Mouse (Mus musculus) embryonic fibroblast, embryonic 13.5 days (primary cell): ENCODE measurements around the gene Tfg. TPM values are rescaled to one million over a fixed set of nuclear protein-coding genes. Genes with fewer than 3 reads are reported as not detected.

Experiments
- H3K27ac ChIP-seq: 2 replicates; pipeline ENCODE4 v1.5.1; 2012; ENCODE audit warnings: low read length, control low read depth, inconsistent platforms; ENCODE audit not compliant: insufficient read depth
- H3K4me1 ChIP-seq: 2 replicates; pipeline ENCODE4 v1.6.1; 2011; ENCODE audit warnings: low read length; ENCODE audit not compliant: control insufficient read depth, insufficient read depth
- H3K4me3 ChIP-seq: 2 replicates; pipeline ENCODE4 v1.5.1; 2011; ENCODE audit warnings: mild to moderate bottlenecking, control low read depth, low read length; ENCODE audit not compliant: insufficient read depth
- CTCF ChIP-seq: IDR thresholded peaks from 2 replicates; pipeline ENCODE4 v1.5.1; 2011; ENCODE audit warnings: mild to moderate bottlenecking, control low read depth, low read length, moderate library complexity, borderline replicate concordance; ENCODE audit not compliant: insufficient read depth
- POLR2A ChIP-seq: IDR thresholded peaks from 2 replicates; pipeline ENCODE4 v1.6.1; 2011; ENCODE audit warnings: low read depth, mild to moderate bottlenecking, control low read depth, low read length, moderate library complexity
- polyA plus RNA-seq: library from polyadenylated mRNA; stranded (reverse); fragments of >200 nt; gene quantifications from 2 replicates; pipeline ENCODE4 v1.2.4, GENCODE M21; 2011; ENCODE audit warnings: low read depth; ENCODE audit not compliant: missing spikeins, insufficient read length

The Tfg gene
- polyA plus RNA-seq, 1 experiment, result 253 TPM

DNA sequence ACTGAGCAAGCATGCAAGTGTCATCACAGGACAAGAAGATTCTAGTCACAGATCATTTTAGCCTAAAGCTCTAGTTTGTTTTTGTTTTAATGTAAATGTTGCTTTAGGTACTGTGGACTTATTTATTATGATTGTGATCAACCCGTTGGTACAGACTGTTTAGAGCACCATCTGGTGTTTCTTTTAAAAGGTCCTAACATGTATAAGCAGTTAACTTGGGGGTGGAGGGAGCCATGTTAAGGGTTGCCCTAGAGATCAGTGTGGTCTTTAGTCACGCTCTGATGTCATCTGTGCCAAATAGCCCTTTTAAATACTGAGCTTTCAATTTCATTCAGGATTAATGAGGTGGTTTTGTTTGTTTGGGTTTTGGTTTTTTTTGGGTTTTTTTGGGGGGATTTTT lies 20.8 kb downstream of the Tfg start:
- Histone ChIP-seq H3K4me3 (no peak overlapping the region), H3K27ac (no peak overlapping the region), H3K4me1 (no peaks in the 10 kb centered on the region)
- TF ChIP-seq POLR2A, result no peak
- TF ChIP-seq CTCF, result no peak

DNA sequence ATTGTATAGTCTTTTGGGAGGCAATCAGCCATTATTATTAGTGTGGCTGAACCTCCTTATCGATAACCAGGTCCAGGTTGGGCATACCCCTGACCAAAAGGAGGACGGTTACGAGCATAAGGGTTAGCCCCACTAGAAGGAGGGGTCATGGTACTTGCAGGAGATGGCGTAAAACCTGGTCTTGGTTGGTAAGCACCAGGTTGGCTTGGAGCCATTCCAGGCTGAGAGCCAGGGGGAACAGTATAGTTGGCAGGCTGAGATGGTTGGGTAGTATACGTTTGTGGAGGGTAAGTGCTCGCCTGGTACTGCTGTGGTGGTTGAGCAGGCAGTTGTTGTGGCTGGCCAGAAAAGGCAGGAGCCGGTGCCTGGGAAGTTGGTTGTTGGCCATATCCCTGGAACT lies 26.5 kb downstream of the Tfg start:
- TF ChIP-seq CTCF, result no peak
- TF ChIP-seq POLR2A, result no peak
- Histone ChIP-seq H3K4me1 (no peaks in the 10 kb centered on the region), H3K27ac (no peak overlapping the region)

DNA sequence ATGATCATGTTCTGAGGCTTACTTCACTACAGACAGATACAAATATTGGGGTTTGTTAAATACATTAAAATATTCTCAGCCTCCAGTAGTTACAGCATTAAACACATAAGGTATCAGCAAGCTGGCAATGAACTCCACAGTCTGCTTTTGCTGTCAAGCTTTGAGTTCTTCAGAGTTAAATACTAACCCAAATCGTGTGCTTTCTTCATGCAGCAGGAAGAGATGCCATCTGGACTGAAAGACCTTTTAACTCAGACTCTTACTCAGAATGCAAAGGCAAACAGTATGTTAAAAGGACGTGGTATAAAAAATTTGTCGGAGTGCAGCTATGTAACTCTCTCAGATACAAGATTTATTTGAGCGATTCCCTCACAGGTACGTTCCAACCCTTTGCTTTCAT lies 30.5 kb downstream of the Tfg start:
- H3K4me3 ChIP-seq, result no peak overlapping the region
- no peak for TF ChIP-seq CTCF
- TF ChIP-seq POLR2A, result no peak
- no peak overlapping the region for H3K27ac ChIP-seq
- no peaks in the 10 kb centered on the region for H3K4me1 ChIP-seq

More for the DNA sequence above, 26.5 kb downstream of the Tfg start:
- no peak overlapping the region for H3K4me3 ChIP-seq

DNA sequence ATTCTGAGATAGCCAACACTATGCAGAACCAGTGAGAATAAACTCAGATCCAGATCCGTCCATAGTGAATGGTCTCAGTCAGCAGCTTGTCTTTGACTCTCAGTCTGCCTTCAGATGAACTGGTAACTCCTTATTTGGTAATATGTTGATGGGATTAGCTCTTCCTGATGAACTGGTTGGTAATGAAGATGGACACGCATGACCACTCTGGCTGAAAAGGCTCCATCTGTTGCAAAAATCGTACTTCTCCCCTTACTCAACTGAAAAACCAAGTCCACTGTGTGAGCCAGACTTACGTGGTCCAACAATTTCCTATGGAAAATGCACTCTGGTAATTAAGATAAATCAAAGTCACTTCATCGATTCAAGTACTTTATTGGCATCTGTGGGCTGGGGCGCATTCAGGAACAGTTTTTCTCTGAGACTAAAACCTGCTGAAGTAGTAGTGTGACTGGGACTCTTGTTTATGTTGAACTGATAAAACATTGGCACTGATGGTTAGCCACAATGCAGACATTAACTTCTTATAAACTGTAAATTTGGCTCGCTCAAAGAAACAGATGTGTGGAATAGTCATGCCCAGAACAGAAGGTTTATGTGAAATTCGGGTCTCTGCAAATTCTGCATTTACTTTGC lies 36.1 kb downstream of the Tfg start:
- H3K4me1 ChIP-seq, result no peaks in the 10 kb centered on the region
- H3K27ac ChIP-seq, result no peak overlapping the region
- no peak for TF ChIP-seq CTCF
- no peak for TF ChIP-seq POLR2A
- no peak overlapping the region for H3K4me3 ChIP-seq

DNA sequence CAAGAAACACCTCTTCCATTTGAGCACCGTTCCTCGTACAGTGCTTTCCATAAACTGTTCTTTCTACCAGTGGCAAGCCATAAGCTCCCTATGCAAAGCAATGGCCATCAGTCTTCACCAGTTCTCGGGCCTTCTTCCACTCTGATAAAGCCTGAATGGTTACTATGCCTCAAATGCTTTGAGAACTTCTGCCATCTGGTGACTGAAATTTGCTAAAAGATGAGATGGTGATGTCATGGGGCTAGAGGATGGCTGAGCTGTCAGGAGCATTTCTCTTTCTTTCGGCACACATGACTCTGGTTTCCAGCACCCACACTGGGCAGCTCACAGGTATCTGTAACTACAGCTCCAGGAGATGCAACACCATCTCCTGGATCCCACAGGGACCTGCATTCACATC lies 40.1 kb downstream of the Tfg start:
- H3K4me3 ChIP-seq, result no peak overlapping the region
- no peaks in the 10 kb centered on the region for H3K4me1 ChIP-seq
- H3K27ac ChIP-seq, result no peak overlapping the region
- TF ChIP-seq POLR2A (no peak), CTCF (no peak)

DNA sequence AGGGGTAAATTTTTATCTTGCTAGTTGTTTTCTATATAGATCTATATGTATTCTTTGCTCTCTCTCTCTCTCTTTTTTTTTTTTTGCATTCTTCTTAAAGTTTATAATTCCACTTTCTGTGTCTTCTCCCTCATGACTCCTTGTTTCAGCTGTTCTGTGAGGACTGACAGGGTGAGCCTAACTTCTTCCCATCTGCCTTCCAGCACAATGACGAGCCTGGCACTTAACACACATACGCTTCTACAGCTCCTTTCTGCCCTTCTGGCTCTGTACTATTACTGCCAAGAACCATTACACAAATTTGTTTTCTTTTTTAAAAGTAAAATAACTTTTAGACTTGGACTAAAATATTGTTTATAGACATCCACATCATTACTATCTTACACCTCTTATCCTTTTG lies 43.8 kb downstream of the Tfg start:
- no peak overlapping the region for H3K4me3 ChIP-seq
- no peak overlapping the region for H3K27ac ChIP-seq
- TF ChIP-seq CTCF, result no peak
- TF ChIP-seq POLR2A, result no peak
- no peaks in the 10 kb centered on the region for H3K4me1 ChIP-seq

DNA sequence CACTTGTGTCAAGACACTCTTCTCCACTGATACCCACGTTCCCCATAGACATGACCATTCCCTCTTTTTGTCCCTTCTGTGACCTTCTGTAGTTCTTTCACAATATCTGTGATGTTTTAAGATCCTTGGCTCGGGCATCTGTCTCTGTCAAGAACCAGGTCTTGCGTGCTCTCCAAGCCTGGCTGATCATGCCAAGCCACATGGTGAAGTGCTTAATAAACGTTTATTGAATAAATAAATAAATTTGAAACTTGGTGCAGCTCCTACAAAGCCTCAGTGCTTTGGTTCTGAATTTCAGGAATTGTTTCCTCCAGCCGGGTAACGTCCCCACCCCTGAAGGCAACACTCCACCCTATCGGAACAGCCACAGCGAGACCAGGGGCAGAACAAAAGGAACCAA lies 46.3 kb downstream of the Tfg start:
- no peak for TF ChIP-seq POLR2A
- TF ChIP-seq CTCF, result no peak
- no peak overlapping the region for H3K27ac ChIP-seq
- no peak overlapping the region for H3K4me3 ChIP-seq
- H3K4me1 ChIP-seq, result no peaks in the 10 kb centered on the region

DNA sequence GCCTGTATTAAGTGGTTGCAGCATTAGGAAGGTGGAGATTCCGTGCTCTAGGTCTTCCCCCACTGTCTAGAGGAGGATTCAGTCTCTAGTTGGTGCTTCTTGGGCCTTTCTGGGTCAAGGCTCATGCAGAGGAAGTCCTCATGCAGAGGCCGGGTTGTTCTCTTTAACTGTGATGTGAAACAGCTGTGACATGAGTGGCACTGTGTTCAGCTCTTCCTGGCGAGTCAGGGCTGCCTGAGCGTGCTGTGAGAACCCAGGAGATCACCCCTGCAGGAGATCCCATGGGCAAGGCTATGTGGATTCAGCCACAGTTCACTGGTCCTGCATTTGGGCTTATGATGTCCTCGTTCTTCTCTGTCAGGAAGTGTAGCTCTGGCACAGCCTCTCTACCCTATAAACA lies 47.7 kb downstream of the Tfg start:
- Histone ChIP-seq H3K27ac (no peak overlapping the region), H3K4me3 (no peak overlapping the region), H3K4me1 (no peaks in the 10 kb centered on the region)
- TF ChIP-seq POLR2A (no peak), CTCF (no peak)

DNA sequence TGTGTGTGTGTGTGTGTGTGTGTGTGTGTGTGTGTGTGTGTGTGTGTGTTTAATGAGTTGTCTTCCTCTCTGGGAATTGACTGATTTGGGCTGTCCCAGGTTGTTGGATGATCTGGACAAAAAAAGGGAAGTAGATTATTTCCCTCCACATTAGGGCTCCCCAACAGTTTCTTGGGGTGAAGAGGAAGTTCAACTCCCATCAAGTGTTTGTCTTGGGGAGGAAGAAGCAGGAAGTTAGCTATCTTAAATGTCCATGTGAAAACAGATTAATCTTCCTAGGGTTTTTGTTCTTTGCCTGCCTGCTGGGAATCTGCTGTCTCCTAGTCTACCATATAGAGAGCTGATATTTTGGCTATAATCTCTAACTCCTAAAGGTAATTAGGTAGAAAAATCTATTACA lies 58.4 kb downstream of the Tfg start:
- TF ChIP-seq POLR2A (no peak), CTCF (no peak)
- H3K27ac ChIP-seq, result no peak overlapping the region
- peaks cover 3% of the 10 kb centered on the region; the same call in 1 of the 2 replicates for H3K4me1 ChIP-seq
- no peak overlapping the region for H3K4me3 ChIP-seq

DNA sequence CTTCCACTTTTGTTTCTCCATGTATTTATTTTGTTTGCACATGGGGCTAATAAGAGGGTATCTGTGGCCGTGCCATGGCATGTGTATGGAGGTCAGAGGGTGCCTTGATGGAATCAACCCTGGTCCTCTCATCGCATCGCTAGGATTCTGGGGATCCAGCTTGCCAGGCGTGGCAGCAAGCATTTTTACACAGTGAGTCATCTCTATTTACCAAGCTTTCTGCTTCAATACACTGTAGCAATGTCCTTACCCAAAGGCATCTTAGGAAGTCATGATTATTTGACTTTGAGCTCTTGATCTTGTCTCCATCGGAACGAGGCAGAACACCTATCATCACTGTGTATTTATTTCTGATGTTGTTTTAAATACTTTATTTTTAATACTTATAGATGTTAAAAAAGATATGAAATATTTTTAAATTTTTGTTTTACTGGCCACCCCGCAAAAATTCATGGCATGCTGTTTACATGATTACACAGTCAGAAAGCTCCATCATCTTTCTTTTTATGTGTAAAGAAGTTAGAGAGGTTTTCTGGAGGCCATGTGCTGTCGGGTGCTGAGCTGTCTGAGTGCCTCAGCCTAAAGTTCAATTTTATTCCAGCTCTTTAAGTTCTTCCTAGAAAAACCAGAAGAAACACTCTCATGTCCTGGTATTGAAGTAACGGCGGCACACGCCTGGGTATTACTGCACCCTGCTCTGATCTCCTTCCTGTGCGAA lies 61.9 kb downstream of the Tfg start:
- Histone ChIP-seq H3K4me3 (no peak overlapping the region), H3K27ac (no peak overlapping the region), H3K4me1 (peaks cover 3% of the 10 kb centered on the region; the same call in 1 of the 2 replicates)
- TF ChIP-seq CTCF, result no peak
- TF ChIP-seq POLR2A, result no peak
